Mouse (Mus musculus) neural tube, embryonic 15.5 days (tissue): ENCODE measurements at regions not wholly inside any gene's neighbourhood (a gene's known extent, or its start where the extent isn't known, plus 50 kb on each side); places are given as distances from the start of the nearest gene placed in this dataset.
"Not testable (repeated sequence)": the region's sequence is repeated elsewhere in the genome, so short reads cannot be mapped to it uniquely, and the experiment has no call there.

ENCODE experiments used
- ATAC-seq: fragments of 200-750 bp; cut with Nextera tagmentation; 2 replicates; pipeline ENCODE4 v1.8.0; 2017; ENCODE audit warnings: mild to moderate bottlenecking, moderate TSS enrichment, moderate library complexity; ENCODE audit not compliant: low FRiP score
- H3K27ac ChIP-seq: fragments of 300-500 bp; sonication (generic); replicated peaks from 2 replicates; pipeline ENCODE4 v1.5.1; 2015; ENCODE audit warnings: mild to moderate bottlenecking, inconsistent platforms
- H3K27me3 ChIP-seq: fragments of 300-500 bp; sonication (generic); replicated peaks from 2 replicates; pipeline ENCODE4 v1.6.1; 2015; ENCODE audit warnings: inconsistent platforms
- H3K36me3 ChIP-seq: fragments of 300-500 bp; sonication (generic); 2 replicates; pipeline ENCODE4 v1.6.1; 2015; ENCODE audit warnings: inconsistent platforms
- H3K4me1 ChIP-seq: fragments of 300-500 bp; sonication (generic); 2 replicates; pipeline ENCODE4 v1.6.1; 2015; ENCODE audit warnings: inconsistent platforms
- H3K4me2 ChIP-seq: fragments of 300-500 bp; sonication (generic); 2 replicates; pipeline ENCODE4 v1.6.1; 2015; ENCODE audit warnings: inconsistent platforms, mild to moderate bottlenecking, moderate library complexity
- H3K4me3 ChIP-seq: fragments of 300-500 bp; sonication (generic); replicated peaks from 2 replicates; pipeline ENCODE4 v1.5.1; 2015; ENCODE audit warnings: mild to moderate bottlenecking, inconsistent platforms
- H3K9ac ChIP-seq: fragments of 300-500 bp; sonication (generic); replicated peaks from 2 replicates; pipeline ENCODE4 v1.6.1; 2015; ENCODE audit warnings: mild to moderate bottlenecking, inconsistent platforms
- H3K9me3 ChIP-seq: fragments of 300-500 bp; sonication (generic); replicated peaks from 2 replicates; pipeline ENCODE4 v1.6.1; 2016; ENCODE audit warnings: inconsistent platforms
- WGBS: fragments of 180-500 bp; shearing (Covaris S2); methylation state at CpG from one replicate; pipeline ENCODE4 v1.1.7; 2015; ENCODE audit warnings: mixed read lengths; 5-methylcytosine and 5-hydroxymethylcytosine counted together

DNA sequence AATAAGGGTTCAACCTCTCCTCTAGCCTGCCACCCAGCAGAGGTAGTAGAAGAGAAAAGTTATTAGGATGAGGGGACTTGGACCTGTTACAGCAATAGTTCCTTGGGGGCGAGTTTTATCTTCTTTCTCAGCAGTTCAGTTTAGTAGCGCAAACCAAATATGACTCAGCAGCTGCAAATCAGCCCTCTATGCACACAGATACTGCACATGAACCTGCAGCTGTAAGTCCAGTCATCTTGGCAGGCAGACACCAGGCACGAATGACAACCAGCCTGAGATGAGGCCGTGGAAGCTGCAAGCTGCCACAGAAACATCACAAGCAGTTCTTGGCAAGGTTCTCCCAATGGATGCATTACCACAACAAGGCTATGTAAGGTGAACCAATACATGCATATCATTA, 327.0 kb upstream of the Akr1e1 start:
- Histone ChIP-seq H3K4me2 (no peak overlapping the region), H3K9ac (no peak overlapping the region), H3K27me3 (no peaks in the 10 kb centered on the region), H3K27ac (no peak overlapping the region), H3K4me3 (no peak overlapping the region), H3K36me3 (no peaks in the 10 kb centered on the region), H3K9me3 (no peaks in the 10 kb centered on the region), H3K4me1 (no peaks in the 10 kb centered on the region)
- no peak for ATAC-seq
- WGBS: 84% methylated on average over 4 of the region's 4 CpGs

GRCm38 (mm10) chr13:4939849-4940248, 330.9 kb upstream of the Akr1e1 start:
- Histone ChIP-seq H3K4me3 (no peak overlapping the region), H3K27me3 (no peaks in the 10 kb centered on the region), H3K27ac (no peak overlapping the region), H3K4me1 (peaks cover 2% of the 10 kb centered on the region; the same call in 1 of the 2 replicates), H3K4me2 (no peak overlapping the region), H3K9me3 (no peaks in the 10 kb centered on the region), H3K36me3 (no peaks in the 10 kb centered on the region), H3K9ac (no peak overlapping the region)
- ATAC-seq: no peak

DNA sequence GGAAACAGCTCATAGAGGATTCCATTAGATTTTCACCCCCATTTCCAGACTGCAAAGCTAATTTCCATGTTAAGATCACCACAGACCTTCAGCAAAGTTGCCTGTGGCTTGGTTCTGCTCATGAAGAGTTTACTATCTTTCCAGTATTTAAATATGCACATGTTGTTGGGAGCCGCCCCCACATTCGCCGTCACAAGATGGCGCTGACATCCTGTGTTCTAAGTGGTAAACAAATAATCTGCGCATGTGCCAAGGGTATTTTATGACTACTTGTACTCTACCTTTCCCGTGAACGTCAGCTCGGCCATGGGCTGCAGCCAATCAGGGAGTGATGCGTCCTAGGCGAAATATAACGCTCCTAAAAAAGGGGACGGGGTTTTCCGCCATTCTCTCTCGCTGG, 333.5 kb upstream of the Akr1e1 start:
- not testable (repeated sequence) for H3K4me3 ChIP-seq, H3K36me3 ChIP-seq, H3K27ac ChIP-seq, H3K9ac ChIP-seq, H3K4me1 ChIP-seq, H3K27me3 ChIP-seq, H3K9me3 ChIP-seq, H3K4me2 ChIP-seq
- WGBS: 30% methylated on average over 5 of the region's 14 CpGs
- ATAC-seq: peak; percentile 69; the same call in 1 of the 2 replicates

DNA sequence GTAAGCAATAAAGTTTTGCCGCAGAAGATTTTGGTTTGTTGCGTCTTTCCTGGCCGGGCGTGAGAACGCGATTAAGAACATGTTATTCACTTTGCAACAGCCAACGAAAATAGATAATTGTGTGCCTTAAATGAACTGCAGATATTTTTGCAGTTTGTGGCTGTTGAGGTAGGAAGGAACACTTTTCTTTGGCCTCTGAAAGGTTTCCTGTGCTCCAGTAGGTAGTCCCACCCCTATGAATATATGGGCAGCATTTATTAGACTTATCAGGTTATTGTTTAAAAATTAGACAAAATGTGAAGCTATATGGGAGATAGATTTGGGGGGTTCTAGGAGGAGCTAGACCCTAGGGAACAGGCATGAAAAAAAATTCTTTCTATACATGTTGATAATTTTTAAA, 334.1 kb upstream of the Akr1e1 start:
- H3K4me3 ChIP-seq: peak overlapping the region; percentile 37
- ATAC-seq: 0 out of 2 replicates have a peak, but pooled peaks have one; percentile 47
- WGBS: 39% methylated on average over 7 of the region's 7 CpGs
- H3K36me3 ChIP-seq: no peaks in the 10 kb centered on the region
- H3K9me3 ChIP-seq: no peaks in the 10 kb centered on the region
- H3K4me1 ChIP-seq: peaks cover 2% of the 10 kb centered on the region; the same call in 1 of the 2 replicates
- peak overlapping the region; percentile 54 for H3K4me2 ChIP-seq
- 0 out of 2 replicates have a peak overlapping the region, but pooled peaks have one; percentile 37 for H3K9ac ChIP-seq
- H3K27ac ChIP-seq: no peak overlapping the region
- no peaks in the 10 kb centered on the region for H3K27me3 ChIP-seq

DNA sequence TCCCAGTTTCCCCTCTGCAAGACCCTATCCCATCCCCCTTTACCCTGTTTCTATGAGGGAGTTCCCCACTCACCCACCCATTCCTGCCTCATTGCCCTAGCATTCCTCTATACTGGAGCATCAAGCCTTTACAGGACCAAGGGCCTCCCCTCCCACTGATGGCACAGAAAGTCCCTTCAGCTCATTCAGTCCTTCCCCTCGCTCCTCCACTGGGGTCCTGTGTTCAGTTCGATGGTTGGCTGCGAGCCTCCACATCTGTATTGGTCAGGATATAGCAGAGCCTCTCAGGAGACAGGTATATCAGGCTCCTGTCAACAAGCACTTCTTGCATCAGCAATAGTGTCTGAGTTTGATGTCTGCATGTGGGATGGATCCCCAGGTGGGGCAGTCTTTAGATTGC, 346.4 kb upstream of the Akr1e1 start:
- no peak overlapping the region for H3K4me2 ChIP-seq
- H3K9me3 ChIP-seq: no peaks in the 10 kb centered on the region
- WGBS: 94% methylated on average over 3 of the region's 3 CpGs
- H3K4me3 ChIP-seq: no peak overlapping the region
- H3K9ac ChIP-seq: no peak overlapping the region
- H3K27ac ChIP-seq: no peak overlapping the region
- no peaks in the 10 kb centered on the region for H3K36me3 ChIP-seq
- H3K4me1 ChIP-seq: no peaks in the 10 kb centered on the region
- no peak for ATAC-seq
- H3K27me3 ChIP-seq: no peaks in the 10 kb centered on the region

- no peaks in the 10 kb centered on the region for H3K27me3 ChIP-seq
- no peak overlapping the region for H3K4me3 ChIP-seq
- H3K4me2 ChIP-seq: no peak overlapping the region
- no peaks in the 10 kb centered on the region for H3K36me3 ChIP-seq
- no peak overlapping the region for H3K27ac ChIP-seq
- no peak overlapping the region for H3K9ac ChIP-seq
- no peaks in the 10 kb centered on the region for H3K4me1 ChIP-seq
- no peaks in the 10 kb centered on the region for H3K9me3 ChIP-seq
- no peak for ATAC-seq
Observed at GRCm38 (mm10) chr13:4964824-4965223, 355.9 kb upstream of the Akr1e1 start.

DNA sequence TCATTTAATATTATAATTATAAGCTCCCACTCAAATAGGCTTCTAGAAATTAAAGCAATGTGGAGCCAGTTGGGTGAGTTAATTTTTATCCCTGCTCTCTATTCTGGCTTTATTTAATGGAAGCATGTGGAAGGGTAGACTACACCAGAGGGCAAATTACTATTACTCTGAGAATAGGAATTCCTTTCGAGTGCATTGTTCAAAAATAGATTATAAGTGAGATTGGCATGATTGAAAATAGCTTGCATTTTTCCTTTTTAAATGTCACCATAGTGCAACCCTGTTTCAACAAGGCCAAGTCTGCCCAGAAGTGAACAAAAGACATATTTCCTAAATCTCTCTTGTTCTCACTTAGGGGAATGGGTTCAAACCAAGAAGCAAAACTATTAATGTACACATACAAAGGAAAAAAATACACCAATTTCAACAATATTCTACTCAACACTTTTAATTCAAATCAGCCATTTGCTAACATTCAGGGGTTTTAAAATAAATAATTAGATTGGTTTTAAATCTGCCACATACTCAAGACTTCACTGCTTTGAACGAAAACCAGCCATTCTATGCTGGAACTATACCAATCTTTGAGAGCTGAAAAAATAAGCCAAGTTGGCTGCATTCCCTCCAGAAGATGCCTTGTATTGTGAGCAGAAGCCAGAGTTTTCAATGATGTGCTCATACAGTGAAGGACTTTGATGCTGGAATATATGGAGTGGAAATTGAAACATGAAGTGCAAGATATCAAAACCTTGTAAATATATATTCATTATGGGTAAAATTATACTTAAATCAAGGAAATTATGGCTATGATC, 361.3 kb upstream of the Akr1e1 start:
- Histone ChIP-seq H3K4me3 (no peak overlapping the region), H3K36me3 (no peaks in the 10 kb centered on the region), H3K4me2 (no peak overlapping the region), H3K9me3 (no peaks in the 10 kb centered on the region), H3K4me1 (no peaks in the 10 kb centered on the region), H3K27ac (no peak overlapping the region), H3K27me3 (no peaks in the 10 kb centered on the region), H3K9ac (no peak overlapping the region)
- no peak for ATAC-seq
- WGBS: 83% methylated on average over 2 of the region's 2 CpGs

DNA sequence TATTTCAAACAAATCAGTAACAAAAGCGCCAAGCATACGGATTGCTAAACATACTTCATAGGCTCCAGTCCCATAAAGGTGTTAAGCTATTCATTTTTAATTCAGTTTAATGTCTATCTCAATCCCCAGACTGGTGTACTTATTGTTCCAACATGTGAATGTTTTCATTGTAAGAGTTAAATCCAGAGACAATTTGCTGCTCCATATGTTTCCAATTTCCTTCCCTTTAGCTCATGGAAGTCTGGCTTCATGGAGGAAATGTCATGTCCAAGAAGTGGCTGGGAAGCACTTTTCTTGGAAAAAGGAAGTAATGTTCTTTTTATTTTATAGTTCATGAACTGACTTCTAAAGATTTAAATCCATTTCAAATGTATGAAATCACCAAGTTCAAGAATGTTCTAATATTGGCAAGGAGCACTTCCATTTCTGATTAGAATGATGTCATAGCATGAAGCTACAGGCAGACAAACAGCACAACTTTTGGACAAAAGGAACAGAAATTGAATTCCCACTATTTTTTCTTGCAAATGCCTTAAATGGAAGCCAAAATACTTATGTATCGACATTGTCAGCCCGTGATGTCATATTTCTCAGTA, 362.6 kb upstream of the Akr1e1 start:
- Histone ChIP-seq H3K27ac (no peak overlapping the region), H3K27me3 (no peaks in the 10 kb centered on the region), H3K4me2 (no peak overlapping the region), H3K36me3 (no peaks in the 10 kb centered on the region), H3K9ac (no peak overlapping the region), H3K4me1 (no peaks in the 10 kb centered on the region), H3K9me3 (no peaks in the 10 kb centered on the region), H3K4me3 (no peak overlapping the region)
- 79% methylated on average over 4 of the region's 4 CpGs for WGBS
- no peak for ATAC-seq

DNA sequence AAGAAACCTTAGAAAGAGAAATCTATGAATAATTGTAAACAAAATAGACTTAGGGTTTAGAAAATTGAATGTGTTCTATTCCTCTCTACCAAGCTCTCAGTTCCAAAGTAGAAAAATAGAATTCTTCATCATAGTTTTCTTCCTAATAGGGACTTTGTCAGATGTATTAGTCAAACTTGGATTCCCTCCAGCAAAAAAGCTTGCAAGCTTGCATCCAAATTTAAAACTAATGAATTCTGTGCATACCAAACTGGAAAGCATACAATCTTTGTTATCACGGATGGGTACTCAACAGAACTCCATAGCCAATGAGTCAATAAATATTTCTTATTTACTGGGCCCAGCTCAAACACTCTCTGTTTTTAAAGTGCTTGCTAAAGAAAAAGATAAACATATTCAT, 383.9 kb upstream of the Akr1e1 start:
- WGBS: 58% methylated on average over 1 of the region's 1 CpGs
- no peaks in the 10 kb centered on the region for H3K27me3 ChIP-seq
- H3K36me3 ChIP-seq: no peaks in the 10 kb centered on the region
- H3K4me2 ChIP-seq: no peak overlapping the region
- H3K4me1 ChIP-seq: no peaks in the 10 kb centered on the region
- H3K4me3 ChIP-seq: no peak overlapping the region
- no peak for ATAC-seq
- no peak overlapping the region for H3K27ac ChIP-seq
- no peaks in the 10 kb centered on the region for H3K9me3 ChIP-seq
- H3K9ac ChIP-seq: no peak overlapping the region

DNA sequence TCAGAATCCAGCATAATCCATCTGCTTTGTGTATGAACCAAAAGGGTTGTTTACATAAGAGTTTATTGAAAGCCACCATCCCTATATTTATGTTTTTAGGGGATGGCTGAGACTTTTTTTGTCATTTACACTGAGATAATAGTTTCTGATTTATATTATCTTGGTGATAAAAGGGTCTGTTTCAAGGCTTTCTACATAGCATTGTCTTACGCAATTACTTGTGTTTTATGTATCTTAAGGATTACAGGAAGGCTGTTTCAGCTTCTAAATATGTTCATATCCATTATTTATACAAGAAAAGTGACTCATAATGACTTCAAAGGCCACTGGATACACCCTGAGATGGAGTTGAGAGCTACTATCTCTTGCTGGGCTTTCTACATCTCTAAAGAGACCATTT, 399.3 kb upstream of the Akr1e1 start:
- H3K27me3 ChIP-seq: no peaks in the 10 kb centered on the region
- no peaks in the 10 kb centered on the region for H3K36me3 ChIP-seq
- H3K9ac ChIP-seq: no peak overlapping the region
- H3K9me3 ChIP-seq: no peaks in the 10 kb centered on the region
- WGBS: 98% methylated on average over 1 of the region's 1 CpGs
- H3K4me2 ChIP-seq: no peak overlapping the region
- 0 out of 2 replicates have a peak, but pooled peaks cover 4% of the 10 kb centered on the region for H3K4me1 ChIP-seq
- no peak for ATAC-seq
- no peak overlapping the region for H3K4me3 ChIP-seq
- no peak overlapping the region for H3K27ac ChIP-seq

DNA sequence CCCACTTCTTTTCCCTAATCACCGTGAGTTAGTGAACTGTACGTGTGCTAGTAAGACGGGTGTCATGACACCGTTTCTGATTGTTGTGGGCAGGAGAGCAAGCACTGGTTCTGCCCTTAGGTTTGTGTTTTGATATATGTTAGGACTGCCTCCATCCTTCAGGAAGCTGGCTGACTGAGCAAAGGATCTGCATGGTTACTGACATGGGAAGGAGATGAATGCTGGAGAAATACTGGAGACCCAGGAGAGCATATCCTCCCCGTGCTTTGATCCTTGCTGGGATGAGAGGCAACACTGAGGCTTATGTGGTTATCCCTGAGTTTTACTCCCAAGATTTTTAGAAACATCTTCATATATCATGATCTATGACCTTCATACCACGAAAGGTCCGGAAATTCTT, 413.5 kb upstream of the Akr1e1 start:
- Histone ChIP-seq H3K27ac (no peak overlapping the region), H3K4me3 (no peak overlapping the region), H3K9me3 (no peaks in the 10 kb centered on the region), H3K9ac (no peak overlapping the region), H3K4me2 (no peak overlapping the region), H3K4me1 (no peaks in the 10 kb centered on the region), H3K36me3 (no peaks in the 10 kb centered on the region), H3K27me3 (no peaks in the 10 kb centered on the region)
- no peak for ATAC-seq
- WGBS: 87% methylated on average over 7 of the region's 7 CpGs

GRCm38 (mm10) chr13:5059859-5060258, 450.9 kb upstream of the Akr1e1 start:
- H3K36me3 ChIP-seq: no peaks in the 10 kb centered on the region
- no peak overlapping the region for H3K4me2 ChIP-seq
- no peak for ATAC-seq
- H3K9ac ChIP-seq: no peak overlapping the region
- H3K4me1 ChIP-seq: no peaks in the 10 kb centered on the region
- H3K27me3 ChIP-seq: no peaks in the 10 kb centered on the region
- no peak overlapping the region for H3K4me3 ChIP-seq
- 66% methylated on average over 2 of the region's 2 CpGs for whole genome bisulfite sequencing
- no peak overlapping the region for H3K27ac ChIP-seq
- H3K9me3 ChIP-seq: no peaks in the 10 kb centered on the region
